Mouse (Mus musculus) right cerebral cortex, postnatal 14 days (tissue): ENCODE measurements around the gene Ppp1r11.
"Not testable (repeated sequence)": the region's sequence is repeated elsewhere in the genome, so short reads cannot be mapped to it uniquely, and the experiment has no call there.

Source experiments
- DNase-seq: peaks from one replicate; pipeline ENCODE4 v3.0.0; 2022

Gene Ppp1r11

DNA sequence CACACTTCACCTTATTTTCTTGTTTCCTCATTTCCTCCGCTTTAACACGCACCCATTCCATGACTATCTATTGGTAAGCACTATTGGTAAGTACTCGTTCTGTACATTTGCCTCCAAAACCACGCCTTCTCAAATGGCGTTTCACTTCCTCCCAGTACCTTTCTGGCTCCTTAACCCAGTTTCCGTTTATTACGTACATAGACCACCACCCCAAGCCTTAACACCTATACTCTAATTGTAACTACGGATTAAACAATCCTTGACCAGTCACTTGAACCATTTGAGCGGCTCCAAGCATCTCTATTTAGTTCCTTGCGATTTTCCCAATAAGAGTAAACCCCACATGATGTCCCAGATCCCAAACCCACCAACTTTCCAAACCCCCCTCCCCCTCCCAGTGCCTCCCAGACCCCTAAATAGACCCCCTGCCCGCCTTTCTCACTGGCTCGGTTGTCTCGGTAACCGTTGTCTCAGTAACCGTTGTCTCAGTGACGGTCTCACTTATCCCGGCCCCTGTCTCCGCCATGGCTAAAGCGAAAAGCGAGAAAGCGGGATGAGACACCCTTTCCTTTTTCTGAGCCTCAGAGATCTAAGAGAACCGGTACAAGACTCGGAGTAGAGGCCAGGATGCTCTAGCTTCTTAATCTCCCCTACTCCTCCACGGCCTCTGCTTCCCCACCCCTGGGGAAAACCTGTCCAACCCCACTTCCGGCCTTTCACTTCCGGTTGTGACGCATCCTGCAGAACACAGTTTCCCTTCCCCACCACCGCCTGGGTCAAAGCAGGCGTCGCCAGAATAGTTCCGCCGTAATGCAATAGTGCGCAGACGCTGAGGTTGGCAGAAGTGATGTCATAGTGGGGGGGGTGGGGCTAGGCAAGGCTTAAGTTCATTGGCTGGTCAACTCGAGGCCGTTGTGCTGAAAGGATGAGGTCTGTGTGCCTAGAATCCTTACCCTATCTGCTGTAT is at the start of gene Ppp1r11:
Gene Ppp1r11, minus strand, starts transcription at position 761 of the 967 bp plus-strand sequence.
- DNase-seq: peak; percentile 94

DNA sequence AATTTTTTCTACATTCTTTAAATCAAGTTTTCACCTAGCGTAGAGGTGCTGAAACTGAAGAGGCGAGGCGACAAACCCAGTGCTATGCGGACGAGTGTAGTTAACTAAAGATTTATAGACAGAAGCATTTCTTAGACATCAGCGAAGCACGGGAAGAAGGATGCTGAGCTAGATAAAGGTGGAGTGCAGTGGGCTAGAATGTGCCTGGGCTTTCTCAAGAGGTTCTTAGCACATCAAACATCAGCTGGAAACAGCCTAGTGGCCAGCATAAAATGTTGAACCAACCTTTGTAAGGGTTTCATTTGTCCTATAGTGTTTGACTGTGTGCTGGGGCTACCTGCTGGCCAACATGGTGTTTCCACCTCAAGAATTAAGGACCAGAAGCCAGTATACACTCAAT is 49.3 kb upstream of the Ppp1r11 start, which contains the start of gene Zfp57:
Gene Zfp57, plus strand, starts transcription at position 301 of the 400 bp plus-strand sequence.
- no peak for DNase-seq

DNA sequence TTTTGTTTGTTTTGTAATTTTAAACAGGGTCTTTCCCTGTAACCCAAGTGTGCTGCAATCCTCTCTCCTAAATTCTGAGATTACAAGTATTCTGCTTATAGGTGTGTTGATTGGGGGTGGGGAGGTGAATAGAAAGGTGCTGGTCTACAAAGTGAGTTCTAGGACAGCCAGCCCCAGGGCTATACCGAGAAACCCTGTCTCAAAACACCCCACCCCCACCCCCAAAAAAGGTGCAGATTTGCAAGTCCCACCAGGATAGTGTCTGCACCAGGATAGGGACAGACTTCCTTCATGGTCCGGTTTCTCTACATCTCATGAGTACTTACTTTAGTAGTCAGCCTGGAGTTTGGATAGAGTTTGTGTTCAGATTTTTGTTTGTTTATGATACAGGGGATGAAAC is 46.9 kb upstream of the Ppp1r11 start:
- DNase-seq: no peak

DNA sequence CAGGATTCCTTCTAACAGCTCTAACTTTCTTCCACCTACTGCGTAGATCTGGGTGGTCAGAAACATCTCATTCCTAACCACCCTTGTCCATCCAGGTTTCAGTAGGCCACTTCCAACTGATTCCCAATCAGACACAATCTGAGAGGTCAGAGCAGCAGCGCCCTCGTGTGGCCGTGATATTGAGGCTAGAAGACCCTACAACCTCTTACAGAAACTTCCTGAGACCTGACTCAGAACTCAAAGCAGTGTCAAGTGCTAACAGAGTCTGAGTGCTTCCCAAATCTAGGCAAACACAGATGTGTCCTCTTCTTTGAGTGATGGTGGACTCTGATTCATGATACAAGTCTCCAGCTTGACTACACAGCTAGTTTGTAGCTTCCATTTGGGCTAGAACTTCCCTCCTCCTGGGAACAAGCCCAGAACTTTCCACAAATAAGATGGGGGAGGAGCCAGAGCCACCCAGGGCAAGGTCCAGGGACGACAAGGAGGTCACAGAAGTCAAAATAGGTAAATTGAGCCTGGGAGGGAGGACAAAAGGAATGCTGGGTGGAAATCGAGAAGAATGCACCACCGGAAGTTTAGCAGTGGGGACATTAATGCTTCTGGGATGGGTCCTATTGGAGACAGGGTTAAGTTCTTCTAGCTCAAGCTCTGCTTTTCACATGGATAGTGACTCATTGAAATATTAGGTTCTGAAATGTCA is 45.6 kb upstream of the Ppp1r11 start:
- peak; percentile 88 for DNase-seq

DNA sequence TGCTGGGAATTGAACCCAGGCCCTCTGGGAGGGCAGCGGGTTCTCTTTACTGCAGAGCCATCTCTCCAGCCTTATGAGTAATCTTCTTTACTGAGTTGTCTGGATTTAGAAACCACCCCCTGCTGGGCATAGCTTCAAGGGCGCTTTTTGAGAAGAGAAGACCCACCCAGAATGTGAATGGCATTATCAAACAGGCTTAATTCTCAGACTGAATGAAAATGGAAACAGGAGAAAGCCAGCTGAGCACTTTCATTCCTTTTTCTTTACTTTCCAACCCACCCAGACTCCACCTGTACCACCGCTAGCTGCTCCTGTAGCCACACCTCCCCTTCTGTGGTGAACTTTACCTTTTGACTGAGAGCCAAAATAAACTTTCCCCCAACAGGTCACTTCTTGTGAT is 43.9 kb upstream of the Ppp1r11 start:
- no peak for DNase-seq

DNA sequence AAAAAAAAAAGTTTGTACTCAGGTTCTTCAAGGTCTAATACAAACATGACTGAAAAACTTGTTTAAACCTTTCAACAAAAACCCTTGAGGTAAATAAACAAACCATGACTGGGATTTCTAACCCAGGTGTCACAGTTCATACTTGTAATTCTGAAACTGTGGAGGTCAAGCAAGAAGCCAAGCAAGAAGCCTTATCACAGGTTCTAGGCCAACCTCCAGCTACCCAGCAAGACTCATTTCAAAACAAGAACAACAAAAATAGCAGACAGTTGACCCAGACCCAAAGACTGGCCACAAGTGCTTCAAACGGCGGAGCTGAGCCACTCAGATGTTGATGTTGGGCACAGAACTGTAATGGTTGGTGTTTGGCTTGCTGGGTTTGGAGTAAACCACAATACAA is 43.0 kb upstream of the Ppp1r11 start:
- DNase-seq: no peak

DNA sequence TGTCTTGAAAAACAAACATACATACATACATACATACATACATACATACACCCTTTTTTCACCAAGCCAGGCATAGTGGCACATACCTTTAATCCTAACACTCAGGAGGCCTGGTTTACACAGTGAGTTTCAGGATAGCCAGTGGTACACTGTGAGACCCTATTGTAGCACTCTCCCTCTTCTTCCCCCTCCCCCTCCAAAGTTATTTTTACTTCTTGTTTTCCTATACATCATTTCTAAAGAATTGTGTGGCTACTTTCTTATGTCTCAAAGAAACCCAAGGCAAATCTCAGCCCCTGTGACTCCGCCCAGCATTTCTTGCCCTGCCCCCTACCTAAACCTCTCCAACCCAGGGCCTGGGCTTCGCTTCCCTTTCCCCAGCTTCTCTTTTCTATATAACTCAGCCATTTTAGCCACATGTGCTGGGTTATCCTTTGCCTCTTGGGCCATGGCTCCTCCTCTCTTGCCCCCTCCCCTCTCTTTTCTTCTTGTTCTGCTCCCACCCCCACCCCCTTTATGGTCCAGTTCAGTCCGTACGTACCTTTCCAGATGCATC is 42.3 kb upstream of the Ppp1r11 start:
- no peak for DNase-seq

DNA sequence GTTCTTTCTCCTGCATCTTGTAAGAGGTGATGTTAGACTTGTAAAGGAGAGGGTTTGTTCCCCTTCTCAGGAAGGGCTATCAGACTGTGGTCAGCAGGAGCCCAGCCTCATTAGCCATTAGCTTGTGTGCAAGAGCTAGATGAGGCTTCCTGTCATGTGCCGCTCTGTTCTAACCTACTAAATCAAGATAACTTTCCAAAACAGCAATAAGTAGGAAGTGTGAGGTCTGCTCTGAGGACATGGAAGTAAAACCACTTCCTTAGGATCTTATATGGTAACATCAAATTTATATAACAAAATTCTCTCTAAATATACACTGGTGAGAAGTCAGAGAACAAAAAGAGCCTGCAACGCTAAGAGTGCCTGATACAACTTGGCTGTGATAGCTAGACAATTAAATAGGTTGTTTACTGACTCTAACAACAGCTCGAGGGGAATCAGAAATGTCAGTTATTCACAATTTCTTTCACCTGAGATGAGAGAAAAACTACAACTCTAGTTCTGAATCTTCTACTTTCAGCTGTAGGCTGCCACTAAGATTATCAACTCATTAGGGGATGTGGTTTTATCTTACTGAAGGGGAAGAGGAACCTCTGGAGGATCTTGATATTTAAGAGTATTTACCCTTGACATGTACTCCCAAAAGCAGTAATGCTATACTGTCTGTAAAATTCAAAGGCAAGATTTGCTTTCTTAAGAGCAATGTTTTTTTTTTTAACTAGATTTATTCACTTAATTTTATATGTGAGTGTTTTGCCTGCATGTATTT is 41.0 kb upstream of the Ppp1r11 start:
- DNase-seq: no peak

DNA sequence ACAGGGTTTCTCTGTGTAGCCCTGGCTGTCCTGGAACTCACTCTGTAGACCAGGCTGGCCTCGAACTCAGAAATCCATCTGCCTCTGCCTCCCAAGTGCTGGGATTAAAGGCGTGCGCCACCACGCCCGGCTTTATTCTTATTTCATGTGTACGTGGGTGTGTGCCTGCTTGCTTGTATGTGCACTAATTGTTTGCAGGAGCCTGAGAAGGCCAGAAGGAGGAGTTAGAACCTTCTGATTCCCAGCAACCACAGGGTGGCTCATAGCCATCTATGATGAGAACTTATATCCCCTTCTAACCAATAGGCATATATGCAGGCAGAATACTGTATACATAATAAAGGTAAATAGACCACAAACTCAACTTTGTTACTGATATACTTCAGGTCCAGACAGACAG is 39.1 kb upstream of the Ppp1r11 start:
- not testable (repeated sequence) for DNase-seq

DNA sequence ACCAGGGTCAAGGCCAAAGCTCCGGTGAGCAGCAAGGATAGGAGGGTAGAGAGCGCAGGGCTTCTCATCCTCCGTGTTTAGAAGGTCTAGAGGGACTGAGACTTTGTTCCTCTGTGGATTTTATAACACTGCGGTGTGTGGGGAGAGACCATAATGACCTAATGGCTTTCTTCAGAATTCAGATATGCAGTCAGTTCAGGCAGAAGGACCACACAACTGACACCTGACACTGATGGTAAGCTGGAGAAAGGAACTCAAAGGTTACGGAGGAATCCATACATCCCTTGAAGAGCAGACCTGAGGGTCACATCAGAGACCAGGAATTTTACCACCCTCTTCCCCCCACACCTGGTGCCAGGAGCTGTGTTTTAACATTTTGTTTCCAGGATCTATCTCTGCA is 37.9 kb upstream of the Ppp1r11 start, which contains the start of gene H2-M5:
Gene H2-M5, minus strand, starts transcription at position 101 of the 400 bp plus-strand sequence.
- DNase-seq: no peak

DNA sequence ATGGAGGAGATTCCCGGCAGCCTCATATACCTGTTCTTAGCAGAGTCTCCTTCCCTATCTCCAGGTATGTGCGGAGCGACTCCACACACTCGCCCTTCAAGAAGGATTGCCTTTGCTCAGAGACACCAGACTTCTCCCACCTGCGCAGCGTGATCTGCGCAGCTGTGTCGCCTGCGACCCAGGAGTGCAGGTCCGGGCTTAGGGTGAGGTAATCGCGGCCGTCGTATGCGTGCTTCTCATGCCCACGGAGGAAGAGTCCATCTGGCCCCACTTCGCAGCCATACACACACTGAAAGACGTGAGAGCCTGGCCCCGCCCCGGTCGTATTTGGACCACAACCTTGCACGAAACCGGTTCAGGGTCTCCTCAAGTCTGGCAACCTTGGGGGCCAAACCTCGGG is 36.9 kb upstream of the Ppp1r11 start:
- DNase-seq: no peak

DNA sequence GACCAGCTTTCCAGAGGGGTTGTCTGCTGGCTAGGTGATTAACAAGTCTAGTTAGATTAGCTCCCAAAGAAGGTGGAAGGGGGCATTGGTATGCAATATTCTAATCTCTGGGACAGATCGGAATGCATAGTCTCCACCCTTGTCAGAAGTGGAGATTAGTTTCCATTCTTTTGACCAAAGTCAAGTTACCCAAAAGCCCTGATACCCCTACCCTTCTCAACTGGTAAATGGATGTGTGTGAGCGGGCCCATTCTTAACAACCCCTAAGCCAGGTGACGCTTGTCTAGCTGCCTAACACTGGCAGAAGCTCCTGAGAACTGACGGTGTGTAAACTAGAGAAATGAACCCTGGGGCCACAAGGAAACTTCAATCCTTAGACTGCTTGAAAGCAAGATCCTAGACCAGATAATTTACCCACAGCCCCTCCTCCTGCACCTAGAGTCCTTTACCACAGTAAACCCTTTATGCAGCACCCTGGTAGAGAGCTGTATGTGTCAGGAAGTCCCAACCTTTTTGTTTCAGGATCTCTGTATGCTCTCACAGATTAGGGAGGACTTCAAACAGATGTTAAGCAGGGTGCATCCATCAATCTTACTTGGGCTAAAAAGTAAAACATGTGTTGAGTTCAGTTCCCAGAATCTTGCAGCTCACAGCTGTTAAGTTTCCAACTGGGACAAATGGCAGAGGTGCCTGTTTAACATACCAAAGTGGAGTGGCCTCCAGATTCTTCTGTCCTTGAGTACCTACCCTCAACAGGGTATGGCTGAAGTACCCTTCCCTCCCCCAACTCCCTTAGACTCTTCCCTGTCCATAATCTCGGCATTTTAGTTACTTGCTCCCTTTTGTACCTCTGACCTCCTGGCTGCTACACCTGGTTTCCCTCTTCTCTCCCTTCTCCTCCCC is 31.0 kb upstream of the Ppp1r11 start:
- no peak for DNase-seq

DNA sequence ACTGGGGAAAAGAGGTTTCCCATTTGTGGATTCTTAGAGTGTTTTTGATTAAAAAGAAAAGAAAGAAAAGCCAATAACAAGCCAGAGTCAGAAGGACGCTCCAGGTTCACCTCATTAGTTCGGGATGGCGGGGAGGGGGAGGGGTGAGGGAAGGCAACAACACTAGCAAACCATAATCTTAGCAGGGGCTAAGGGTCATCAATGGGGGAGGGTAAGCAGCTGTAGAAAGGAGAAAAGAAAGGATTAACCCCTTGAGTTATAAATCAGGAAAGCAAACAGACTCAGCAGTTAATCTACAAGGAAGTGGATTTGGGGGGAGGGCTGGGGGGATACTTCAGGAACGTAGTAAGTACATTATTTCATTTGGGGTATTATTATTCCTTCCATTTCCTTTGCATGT is 30.3 kb upstream of the Ppp1r11 start:
- DNase-seq: no peak

DNA sequence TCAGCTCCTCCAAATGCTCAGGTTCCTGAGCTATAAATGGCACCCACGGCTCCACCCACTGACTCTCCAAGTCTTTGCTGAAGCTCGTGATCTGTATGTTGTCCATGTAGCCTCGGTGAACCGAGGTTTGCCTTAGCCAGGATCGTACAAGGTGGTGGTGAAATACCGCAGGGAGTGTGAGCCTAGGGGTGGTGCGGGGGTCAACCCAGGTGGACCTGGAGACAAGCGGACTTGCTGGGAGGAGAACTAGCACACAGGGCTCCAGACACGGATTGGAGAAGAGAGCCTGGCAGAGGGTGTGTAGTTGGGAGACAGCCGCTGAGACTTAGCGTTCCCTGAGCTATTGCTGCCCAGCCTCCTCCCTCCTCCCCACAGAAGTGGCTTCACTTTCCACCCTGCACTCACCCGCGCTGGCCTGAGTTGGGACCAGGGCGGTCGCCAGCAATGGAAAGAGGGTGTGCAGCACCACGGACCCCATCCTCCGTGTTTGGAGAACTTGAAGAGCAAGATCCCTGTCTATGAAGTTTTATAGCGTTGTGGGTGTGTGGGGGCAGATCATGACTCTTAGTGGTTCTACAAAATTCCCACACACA is 29.8 kb upstream of the Ppp1r11 start, which contains the start of gene 2410137M14Rik:
Gene 2410137M14Rik, minus strand, starts transcription at position 17 of the 593 bp plus-strand sequence.
- no peak for DNase-seq

DNA sequence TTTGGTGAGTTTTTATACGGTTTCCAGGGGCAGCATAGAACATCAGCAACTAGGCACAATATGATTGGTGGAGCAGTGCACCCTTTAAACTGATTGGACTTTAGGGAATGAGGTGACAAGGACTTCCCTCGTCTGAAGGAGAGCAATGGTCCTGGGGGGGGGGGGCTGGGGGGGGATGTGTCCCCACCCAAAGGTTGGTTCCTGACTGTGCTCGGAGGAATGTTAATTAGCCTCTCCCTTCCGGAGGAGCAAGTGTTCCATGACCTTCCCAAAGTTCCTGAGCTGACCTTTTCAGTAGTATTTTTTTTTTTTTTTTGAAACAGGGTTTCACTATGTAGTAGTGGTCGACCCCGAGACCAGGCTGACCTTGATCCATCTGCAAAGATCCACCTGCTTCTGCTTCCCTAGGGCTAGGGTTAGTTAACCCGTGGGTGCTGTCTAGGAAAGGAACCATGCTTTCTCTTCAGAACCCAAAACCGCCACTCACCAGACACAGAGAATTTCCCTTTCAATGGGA is 21.8 kb upstream of the Ppp1r11 start:
- DNase-seq: no peak

DNA sequence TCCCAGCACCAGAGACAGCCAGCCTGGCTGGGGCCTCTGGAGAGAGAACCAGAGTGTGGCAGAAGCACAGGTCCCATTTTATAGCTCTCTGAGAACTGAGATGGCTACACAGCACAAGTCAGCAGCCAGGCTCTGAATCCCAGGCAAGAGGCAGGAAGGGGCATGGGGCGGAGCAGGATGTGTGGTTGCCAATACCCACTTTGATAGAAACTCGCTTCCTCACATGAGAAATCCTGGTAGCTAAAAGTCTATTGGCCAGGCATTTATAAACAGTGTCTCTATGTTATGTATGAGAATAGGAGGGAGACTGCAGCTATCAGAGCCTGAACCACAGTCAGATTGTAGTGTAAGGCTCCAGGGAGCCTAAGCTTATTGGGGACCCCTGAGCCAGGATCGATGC is 21.2 kb upstream of the Ppp1r11 start:
- DNase-seq: no peak

DNA sequence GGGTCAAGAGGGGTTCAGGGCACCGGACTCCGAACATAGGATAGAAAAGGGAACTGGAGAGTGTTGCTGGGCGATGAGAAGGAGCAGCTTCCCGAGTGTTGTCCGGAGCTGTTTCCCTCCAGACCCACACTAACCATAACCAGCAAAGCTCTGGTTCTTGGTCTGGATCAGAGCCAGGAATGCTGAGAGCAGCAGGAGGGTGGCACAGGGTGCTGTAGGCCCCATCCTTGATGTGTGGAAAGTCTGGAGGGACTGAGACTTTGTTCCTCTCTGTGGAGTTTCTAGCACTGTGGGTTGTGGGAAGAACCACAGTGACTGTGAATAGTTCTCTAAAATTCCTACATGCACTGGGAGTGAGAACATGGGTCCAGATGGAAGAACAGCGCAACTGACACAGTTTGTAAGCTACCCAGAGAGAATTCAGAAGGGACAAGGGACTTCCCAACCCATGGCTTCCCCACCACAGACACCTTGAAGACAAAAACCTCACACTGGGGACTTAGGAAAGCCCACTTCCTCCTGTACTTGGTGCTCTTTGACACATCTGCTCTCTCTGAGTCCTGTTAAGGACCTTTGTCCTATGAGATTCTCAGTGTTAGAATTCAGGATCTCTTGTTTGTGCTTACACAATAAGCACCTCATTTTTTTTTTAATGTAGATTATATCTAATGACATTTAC is 19.8 kb upstream of the Ppp1r11 start:
- no peak for DNase-seq

DNA sequence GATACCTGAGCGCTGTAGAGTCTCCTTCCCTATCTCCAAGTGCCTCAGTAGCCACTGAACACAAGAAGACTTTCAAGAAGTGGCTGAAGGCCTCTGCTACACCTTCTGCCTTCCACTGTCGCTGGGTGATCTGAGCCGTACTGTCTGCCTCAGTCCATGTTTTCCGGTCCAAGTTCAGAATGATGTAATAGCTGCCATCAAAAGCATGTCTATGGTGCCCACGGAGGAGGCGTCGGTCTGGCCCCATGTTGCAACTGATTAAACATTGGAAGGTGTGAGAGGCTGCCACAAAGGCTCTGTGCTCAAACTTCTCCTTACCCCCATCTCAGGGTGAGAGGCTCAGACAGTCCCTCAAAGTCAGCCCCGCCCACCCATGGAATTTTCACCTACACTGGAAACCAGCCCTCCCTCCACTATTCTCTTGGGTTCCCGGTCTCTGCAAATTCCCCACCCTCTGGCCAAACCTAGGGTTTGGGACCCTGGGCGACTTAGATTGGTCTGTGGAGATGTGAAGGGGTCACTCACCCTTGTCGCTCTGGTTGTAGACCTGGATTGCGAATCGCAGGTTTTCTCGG is 18.9 kb upstream of the Ppp1r11 start:
- DNase-seq: no peak

DNA sequence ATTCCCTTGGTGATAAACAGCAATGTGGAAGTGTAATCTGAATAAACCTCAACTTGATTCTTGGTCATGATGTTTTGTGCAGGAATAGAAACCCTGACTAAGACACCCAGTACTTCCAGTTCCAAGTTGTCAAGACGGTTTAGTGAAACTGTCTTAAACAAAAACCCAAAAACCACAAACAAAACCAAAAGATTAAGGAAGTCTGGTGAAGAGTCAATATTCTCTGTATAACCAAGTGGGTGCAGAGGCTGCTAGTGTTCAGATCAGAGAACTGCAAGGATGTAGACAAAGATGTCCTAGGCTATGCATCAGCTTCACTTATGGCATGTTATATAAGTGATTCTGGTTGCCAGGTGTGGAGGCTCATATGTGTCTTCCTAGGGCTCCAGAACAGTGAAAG is 15.3 kb upstream of the Ppp1r11 start:
- DNase-seq: no peak

DNA sequence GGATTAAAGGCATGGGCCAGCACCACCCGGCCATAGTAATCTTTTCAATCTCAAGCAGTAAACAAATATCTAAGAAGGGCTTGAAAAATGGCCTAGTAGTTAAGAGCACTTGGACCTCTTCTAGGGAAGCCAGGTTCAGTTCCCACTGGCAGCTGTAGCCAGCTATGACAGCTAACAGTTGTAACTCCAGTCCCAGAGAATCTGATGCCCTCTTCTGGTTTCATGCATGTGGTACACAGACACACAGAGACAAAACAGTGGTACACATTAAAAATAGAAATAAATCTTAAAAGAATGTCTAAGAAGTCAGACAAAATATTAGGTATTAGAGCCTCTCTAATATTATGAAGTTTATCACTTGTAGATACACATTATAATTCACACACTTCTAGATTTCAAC is 9.6 kb upstream of the Ppp1r11 start:
- no peak for DNase-seq
